ENCODE assay signal across 23 mouse cellular contexts in the genomic region with DNA sequence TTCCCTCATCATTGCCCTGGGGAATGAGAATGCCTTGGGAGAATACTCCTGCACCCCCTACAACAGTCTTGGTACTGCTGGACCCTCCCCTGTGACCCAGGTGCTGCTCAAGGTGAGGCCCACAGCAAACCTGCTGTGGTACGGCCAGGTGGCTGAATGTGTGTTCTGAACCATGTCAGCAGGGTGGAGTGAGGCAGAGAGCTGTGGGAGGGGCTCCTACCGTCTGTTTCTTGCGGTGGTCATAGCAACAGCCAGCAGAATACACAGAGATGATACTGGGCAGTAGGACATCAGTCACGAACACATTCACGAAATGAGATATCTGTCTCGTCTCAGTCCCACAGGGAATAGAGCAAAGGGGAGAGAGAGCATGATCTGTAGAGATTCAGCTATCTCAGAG. TPM values are rescaled to one million over a fixed set of nuclear protein-coding genes. Genes with fewer than 3 reads are reported as not detected.
DNase-seq lines count a peak whose midpoint lies in the region.
"Had no signal": no experiment of that assay in that cellular context is flagged by ENCODE, and none has a peak within 500 bp of the region (broad histone marks: within the 10 kb centered on the region; RNA-seq: fewer than 3 reads in every experiment).

No protein-coding gene starts in this region.

- no peaks in the 10 kb centered on the region for H3K36me3 ChIP-seq in splenic B cell, adult 2 months (ENCODE audit: control insufficient read depth, insufficient read depth, low read length, poor library complexity, severe bottlenecking)
- H3K36me3 ChIP-seq: G1E had no signal

- intact Hi-C loops in gastrocnemius, postnatal 36 days (cut with DNase I), result no loop called here

- no peaks in the 10 kb centered on the region for H3K27me3 ChIP-seq in splenic B cell, adult 2 months (ENCODE audit: control insufficient read depth, insufficient read depth, low read length, poor library complexity, severe bottlenecking)
- H3K27me3 ChIP-seq: CH12.LX; embryonic facial prominence, embryonic 12.5 days; forebrain, embryonic 13.5 days; forebrain, embryonic 15.5 days had no signal

- DNase-seq in spleen, postnatal 36 days (ENCODE audit: low spot score in 2 of 2), result peak; percentile 35 to 38
- DNase-seq in spleen, adult 12 weeks (ENCODE audit: low spot score), result no peak
- DNase-seq in MN1 (ENCODE audit: low spot score) (peak; percentile 37), liver (no peak)
- peak; percentile 75 for DNase-seq in splenic B cell, adult 2 months (ENCODE audit: low read depth, low spot score)
- no peak for DNase-seq in embryo, embryonic 10 days (ENCODE audit: low spot score)
- DNase-seq in gastrocnemius, postnatal 36 days, result no peak
- DNase-seq: adrenal gland, adult 2 months; adrenal gland, postnatal 10 days; adrenal gland, postnatal 25 days; cerebellum, adult 11 months; cerebellum, adult 18-20 months; cerebellum, adult 8-10 months; cerebellum, adult 9-11 months; cerebellum, postnatal 14 days; cerebellum, postnatal 36 days; forebrain, postnatal 0 days had no signal

RNA-seq across cellular contexts. Expression of gene Tagln2, which starts 6.3 kb away (rescaled TPM):
- total RNA-seq in gastrocnemius, postnatal 36 days (2021), result 10 to 100 TPM; 20.4 to 23.5 TPM

RNA-seq across cellular contexts. Expression of gene Igsf9, which starts 11.9 kb away (rescaled TPM):
- total RNA-seq in gastrocnemius, postnatal 36 days (2021), result under 1 TPM; 0.36 to 0.59 TPM

RNA-seq across cellular contexts. Expression of gene Slamf9, which starts 18.4 kb away (rescaled TPM):
- under 1 TPM; 0.20 to 0.33 TPM for total RNA-seq in gastrocnemius, postnatal 36 days (2021)
- total RNA-seq: common myeloid progenitor, adult 5-6 weeks; G1E had no signal

RNA-seq across cellular contexts. Expression of gene Cfap45, which starts 27.1 kb away (rescaled TPM):
- total RNA-seq in gastrocnemius, postnatal 36 days (2021), result under 1 TPM in 1 of 2 experiments, not detected in 1; 0.33 TPM
- total RNA-seq: CH12.LX had no signal

Comparison
In these comparisons a context has a peak if more than half of its experiments do, and no peak if none do; other contexts are left out.
1. DNase-seq: peak in spleen, postnatal 36 days (2 of 2), MN1 (single experiment) and splenic B cell, adult 2 months (single experiment); none in spleen, adult 12 weeks (single experiment), embryo, embryonic 10 days (single experiment), liver (single experiment) and gastrocnemius, postnatal 36 days (0 of 2).